Mouse (Mus musculus): ENCODE data around the gene Galr2.

GRCm38 (mm10) chr11:116265850-116266249 lies 14.9 kb upstream of the Galr2 start:
- no peak for TF ChIP-seq CTCF (IDR thresholded peaks at IDR 0.05; ENCODE audit: extremely low read depth, insufficient read depth, low read length)
- TF ChIP-seq POLR2A (IDR thresholded peaks at IDR 0.05; ENCODE audit: extremely low read depth, insufficient read depth, low read length), result no peak
